ENCODE assay signal across 8 mouse cellular contexts in genomic region chr5:114248174-114248589, GRCm38 (mm10). TPM values are rescaled to one million over a fixed set of nuclear protein-coding genes. Genes with fewer than 3 reads are reported as not detected.
DNase-seq lines count a peak whose midpoint lies in the region; ATAC-seq and TF ChIP-seq lines count a peak whose summit lies in the region.

No protein-coding gene starts in this region.

- H3K9ac ChIP-seq in ES-Bruce4 (ENCODE audit: low read depth, poor library complexity, severe bottlenecking) = peak overlapping the region; percentile 28; the same call in 1 of the 2 replicates
- 0 out of 2 replicates have a peak overlapping the region, but pooled peaks have one; percentile 43 for H3K9ac ChIP-seq in forebrain, embryonic 13.5 days
- no peak overlapping the region for H3K9ac ChIP-seq in lung, embryonic 15.5 days

- H3K4me1 ChIP-seq in ES-Bruce4 (ENCODE audit: control insufficient read depth, insufficient read depth, low read length) = no peaks in the 10 kb centered on the region
- 0 out of 2 replicates have a peak, but pooled peaks cover 3% of the 10 kb centered on the region for H3K4me1 ChIP-seq in forebrain, embryonic 13.5 days
- H3K4me1 ChIP-seq in lung, embryonic 15.5 days = peaks cover 4% of the 10 kb centered on the region; the same call in 1 of the 2 replicates

- TF ChIP-seq EP300 in ES-Bruce4 (IDR thresholded peaks at IDR 0.05; ENCODE audit: insufficient read depth, low read depth, low read length) = 0 out of 2 replicates have a peak, but pooled peaks have one; percentile 9

- DNase-seq in c-Kit-positive CD71-negative TER-119-negative erythroid progenitor cells, embryonic 14.5 days (ENCODE audit: low read depth) = peak; percentile 43
- DNase-seq in heart, postnatal 25 days (ENCODE audit: low spot score) = peak; percentile 28
- peak; percentile 26 to 63 for DNase-seq in layer of hippocampus, adult 18-20 months (ENCODE audit: low spot score in 2 of 2)
- peak; percentile 71 for DNase-seq in ovary, postnatal 36 days (ENCODE audit: low spot score)
- DNase-seq in thymus, postnatal 25 days = peak; percentile 72

- peak; percentile 93 for TF ChIP-seq CTCF in ES-Bruce4 (IDR thresholded peaks at IDR 0.05; ENCODE audit: low read depth, low read length)

- peak overlapping the region; percentile 54 for H3K4me3 ChIP-seq in ES-Bruce4 (ENCODE audit: low read depth, low read length)
- no peak overlapping the region for H3K4me3 ChIP-seq in forebrain, embryonic 13.5 days
- H3K4me3 ChIP-seq in lung, embryonic 15.5 days = no peak overlapping the region

- H3K36me3 ChIP-seq in ES-Bruce4 (ENCODE audit: control insufficient read depth, insufficient read depth, low read length, poor library complexity, severe bottlenecking) = no peaks in the 10 kb centered on the region
- H3K36me3 ChIP-seq in forebrain, embryonic 13.5 days (ENCODE audit: poor library complexity, severe bottlenecking) = no peaks in the 10 kb centered on the region
- H3K36me3 ChIP-seq in lung, embryonic 15.5 days = no peaks in the 10 kb centered on the region

- intact Hi-C loops in heart, postnatal 25 days (cut with DNase I) = loop anchor here (1.0 kb wide), 1 partner anchor 61 kb away; no protein-coding TSS in a partner anchor

- peak overlapping the region; percentile 45 for H3K4me2 ChIP-seq in forebrain, embryonic 13.5 days
- H3K4me2 ChIP-seq in lung, embryonic 15.5 days = peak overlapping the region; percentile 30

- ATAC-seq in forebrain, embryonic 13.5 days = peak; percentile 74
- 0 out of 2 replicates have a peak, but pooled peaks have one; percentile 9 for ATAC-seq in lung, embryonic 15.5 days (ENCODE audit: borderline replicate concordance, extremely low read depth, low FRiP score, low TSS enrichment)

- WGBS in forebrain, embryonic 13.5 days = 16% methylated on average over 14 of the region's 14 CpGs
- WGBS in lung, embryonic 15.5 days = 13% methylated on average over 14 of the region's 14 CpGs

- H3K27me3 ChIP-seq in ES-Bruce4 (ENCODE audit: control insufficient read depth, insufficient read depth, low read length, poor library complexity, severe bottlenecking) = no peaks in the 10 kb centered on the region
- peaks cover 3% of the 10 kb centered on the region; the same call in 1 of the 2 replicates for H3K27me3 ChIP-seq in forebrain, embryonic 13.5 days
- no peaks in the 10 kb centered on the region for H3K27me3 ChIP-seq in lung, embryonic 15.5 days

- H3K27ac ChIP-seq in ES-Bruce4 (ENCODE audit: insufficient read depth, low read length) = no peak overlapping the region
- H3K27ac ChIP-seq in forebrain, embryonic 13.5 days = no peak overlapping the region
- H3K27ac ChIP-seq in lung, embryonic 15.5 days = no peak overlapping the region

- H3K9me3 ChIP-seq in ES-Bruce4 (replicated peaks; ENCODE audit: control insufficient read depth, insufficient read depth, low read length, poor library complexity, severe bottlenecking) = no peaks in the 10 kb centered on the region
- no peaks in the 10 kb centered on the region for H3K9me3 ChIP-seq in forebrain, embryonic 13.5 days (replicated peaks)
- H3K9me3 ChIP-seq in lung, embryonic 15.5 days = no peaks in the 10 kb centered on the region

- no peak for TF ChIP-seq POLR2A in ES-Bruce4 (IDR thresholded peaks at IDR 0.05; ENCODE audit: insufficient read depth, low read length)

RNA-seq across cellular contexts. Expression of gene Foxn4, which starts 25.4 kb away (rescaled TPM):
- polyA plus RNA-seq in ES-Bruce4 (2011; ENCODE audit: insufficient read depth, insufficient read length, low read depth, missing spikeins) = 2.6 and 3.7 TPM in 2 replicates
- polyA plus RNA-seq in forebrain, embryonic 13.5 days (2015; fragmentation: Nextera tagmentation; extraction: Ambion mirVana) = 0.12 and 0.31 TPM in 2 replicates
- total RNA-seq in heart, postnatal 25 days (2021) = not detected
- total RNA-seq in layer of hippocampus, adult 18-20 months (2021) = not detected
- polyA plus RNA-seq in lung, embryonic 15.5 days (2015; fragmentation: Nextera tagmentation; extraction: Ambion mirVana) = 1.4 and 1.7 TPM in 2 replicates

RNA-seq across cellular contexts. Expression of gene Myo1h, which starts 40.8 kb away (rescaled TPM):
- 1.8 and 1.9 TPM in 2 replicates for polyA plus RNA-seq in ES-Bruce4 (2011; ENCODE audit: insufficient read depth, insufficient read length, low read depth, missing spikeins)
- polyA plus RNA-seq in forebrain, embryonic 13.5 days (2015; fragmentation: Nextera tagmentation; extraction: Ambion mirVana) = 0.56 and 0.62 TPM in 2 replicates
- not detected for total RNA-seq in heart, postnatal 25 days (2021)
- 1 to 10 TPM; 3.6 to 3.7 TPM for total RNA-seq in layer of hippocampus, adult 18-20 months (2021)
- 3.5 and 4.6 TPM in 2 replicates for polyA plus RNA-seq in lung, embryonic 15.5 days (2015; fragmentation: Nextera tagmentation; extraction: Ambion mirVana)
